Mouse (Mus musculus): ENCODE measurements at regions not wholly inside any gene's neighbourhood (a gene's known extent, or its start where the extent isn't known, plus 50 kb on each side); places are given as distances from the start of the nearest gene placed in this dataset.
A peak's percentile ranks its signal among the peaks of the same experiment; 100 is the strongest.

- TF ChIP-seq CTCF (conservative IDR thresholded peaks at IDR 0.05; ENCODE audit: low read length) (no peak), NANOG (IDR thresholded peaks at IDR 0.05; ENCODE audit: borderline replicate concordance, low read length) (no peak), POU5F1 (IDR thresholded peaks at IDR 0.05; ENCODE audit: borderline replicate concordance, low read length) (no peak)
These were observed 161.6 kb upstream of the Anxa10 start for GRCm38 (mm10) chr8:62284378-62285110.

GRCm38 (mm10) chr8:62250551-62250950 is 127.6 kb upstream of the Anxa10 start:
- no peaks in the 10 kb centered on the region for H3K36me3 ChIP-seq (ENCODE audit: insufficient read depth, low read length)
- TF ChIP-seq CTCF (conservative IDR thresholded peaks at IDR 0.05; ENCODE audit: low read length) (no peak), POU5F1 (IDR thresholded peaks at IDR 0.05; ENCODE audit: borderline replicate concordance, low read length) (no peak), NANOG (IDR thresholded peaks at IDR 0.05; ENCODE audit: borderline replicate concordance, low read length) (peak; percentile 19; the same call in 1 of the 2 replicates)
- peak overlapping the region; percentile 48; the same call in 1 of the 2 replicates for H3K4me3 ChIP-seq (replicated peaks; ENCODE audit: low read length)
- H3K27me3 ChIP-seq (ENCODE audit: insufficient read depth, low read length) = no peaks in the 10 kb centered on the region
- peaks cover 18% of the 10 kb centered on the region for H3K9me3 ChIP-seq (ENCODE audit: low read length)
- no peaks in the 10 kb centered on the region for H3K4me1 ChIP-seq (replicated peaks; ENCODE audit: low read depth, low read length)

More at GRCm38 (mm10) chr8:62284378-62285110, 161.6 kb upstream of the Anxa10 start:
- Histone ChIP-seq H3K4me1 (replicated peaks; ENCODE audit: low read depth, low read length) (peaks cover 15% of the 10 kb centered on the region), H3K36me3 (ENCODE audit: insufficient read depth, low read length) (no peaks in the 10 kb centered on the region), H3K27me3 (ENCODE audit: insufficient read depth, low read length) (no peaks in the 10 kb centered on the region), H3K9me3 (ENCODE audit: low read length) (no peaks in the 10 kb centered on the region), H3K4me3 (replicated peaks; ENCODE audit: low read length) (no peak overlapping the region)

All from E14TG2a.4 (cell line).